Mouse (Mus musculus) T-helper 1 cell (primary cell): ENCODE results near the gene Tmc6.
"Not testable (repeated sequence)": the region's sequence is repeated elsewhere in the genome, so short reads cannot be mapped to it uniquely, and the experiment has no call there.

Experiments used
- in situ Hi-C: fragments of 300-600 bp; cut with MboI, MseI; formaldehyde crosslinking; loops from one replicate; pipeline ENCODE4 v1.15.1; 2025; ENCODE audit warnings: high pct_unique_total_duplicates

Gene Tmc6

DNA sequence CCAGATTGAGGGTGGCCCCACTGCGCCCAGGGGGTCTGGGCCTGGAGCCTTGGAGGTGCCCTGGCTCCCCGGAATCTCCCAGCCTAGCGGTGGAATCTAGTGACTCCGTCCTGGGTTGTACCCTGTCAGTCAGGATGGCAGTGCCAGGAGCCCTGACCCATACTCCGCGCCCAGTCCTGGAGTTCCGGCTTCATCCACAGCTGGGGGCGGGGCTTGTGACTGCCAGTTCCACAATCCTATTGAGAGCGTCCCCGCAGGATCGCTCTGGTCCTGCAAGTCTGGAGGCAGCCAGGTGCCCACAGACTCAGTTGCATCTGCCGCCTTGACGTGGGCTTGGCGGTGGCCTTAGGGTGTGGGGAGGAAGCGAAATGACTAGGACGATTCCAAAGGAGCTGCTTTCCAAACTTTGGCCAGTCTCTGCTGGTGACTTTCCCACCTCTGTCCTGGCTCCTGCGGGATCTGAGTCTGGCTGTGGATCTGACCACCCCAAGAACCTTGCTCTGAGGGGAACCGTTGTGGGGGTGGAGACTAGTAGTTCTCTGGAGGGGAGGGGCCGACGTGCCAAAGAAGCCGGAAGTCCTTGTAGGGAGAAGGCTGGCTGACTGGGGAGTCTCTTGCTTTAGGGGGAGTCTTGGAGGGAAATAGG lies 28.5 kb upstream of the Tmc6 start:
- in situ Hi-C loops, result no loop called here

- in situ Hi-C loops, result loop anchor here (10.0 kb wide), 1 partner anchor 395 kb away; no protein-coding TSS in a partner anchor
Measured at GRCm38 (mm10) chr11:117809407-117810311, 27.7 kb upstream of the Tmc6 start, which contains the start of the genes Gm20708 and Syngr2. Gm20708 (plus strand) TSS chr11:117809668. Syngr2 (plus strand) TSS chr11:117809668.

- in situ Hi-C loops, result loop anchor here (10.0 kb wide), 1 partner anchor 392 kb away; no protein-coding TSS in a partner anchor
Measured at GRCm38 (mm10) chr11:117806781-117807180, 24.8 kb upstream of the Tmc6 start.

GRCm38 (mm10) chr11:117803166-117803688 lies 21.2 kb upstream of the Tmc6 start:
- in situ Hi-C loops, result loop anchor here (10.0 kb wide), 1 partner anchor 388 kb away; no protein-coding TSS in a partner anchor

- in situ Hi-C loops, result loop anchor here (10.0 kb wide), 1 partner anchor 387 kb away; no protein-coding TSS in a partner anchor
Measured at GRCm38 (mm10) chr11:117801650-117802049, 19.7 kb upstream of the Tmc6 start.

GRCm38 (mm10) chr11:117800038-117800437 lies 18.0 kb upstream of the Tmc6 start:
- in situ Hi-C loops, result loop anchor here (10.0 kb wide), 1 partner anchor 385 kb away; no protein-coding TSS in a partner anchor

DNA sequence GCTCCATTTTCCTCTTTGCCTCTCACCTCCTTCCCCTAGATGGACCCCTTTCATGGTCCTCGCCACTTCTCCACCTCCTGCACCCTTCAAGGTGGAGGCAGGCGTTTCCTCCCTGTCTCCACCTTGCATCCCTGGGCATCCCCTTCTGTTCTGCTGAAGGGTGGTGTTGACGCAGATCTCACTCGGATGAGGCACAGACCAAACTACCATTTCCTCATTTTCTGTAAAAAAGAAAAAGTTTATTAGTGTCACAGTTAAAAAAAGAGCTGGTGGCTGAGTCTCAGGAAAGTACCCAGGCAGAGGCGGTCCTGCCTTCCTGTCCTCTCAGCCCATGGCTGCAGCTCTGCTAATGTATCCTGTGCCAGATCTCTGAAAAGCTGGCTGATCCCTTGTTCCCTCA lies 17.2 kb upstream of the Tmc6 start:
- in situ Hi-C loops, result no loop called here

- in situ Hi-C loops, result no loop called here
Measured at GRCm38 (mm10) chr11:117798160-117798541, 16.2 kb upstream of the Tmc6 start.

DNA sequence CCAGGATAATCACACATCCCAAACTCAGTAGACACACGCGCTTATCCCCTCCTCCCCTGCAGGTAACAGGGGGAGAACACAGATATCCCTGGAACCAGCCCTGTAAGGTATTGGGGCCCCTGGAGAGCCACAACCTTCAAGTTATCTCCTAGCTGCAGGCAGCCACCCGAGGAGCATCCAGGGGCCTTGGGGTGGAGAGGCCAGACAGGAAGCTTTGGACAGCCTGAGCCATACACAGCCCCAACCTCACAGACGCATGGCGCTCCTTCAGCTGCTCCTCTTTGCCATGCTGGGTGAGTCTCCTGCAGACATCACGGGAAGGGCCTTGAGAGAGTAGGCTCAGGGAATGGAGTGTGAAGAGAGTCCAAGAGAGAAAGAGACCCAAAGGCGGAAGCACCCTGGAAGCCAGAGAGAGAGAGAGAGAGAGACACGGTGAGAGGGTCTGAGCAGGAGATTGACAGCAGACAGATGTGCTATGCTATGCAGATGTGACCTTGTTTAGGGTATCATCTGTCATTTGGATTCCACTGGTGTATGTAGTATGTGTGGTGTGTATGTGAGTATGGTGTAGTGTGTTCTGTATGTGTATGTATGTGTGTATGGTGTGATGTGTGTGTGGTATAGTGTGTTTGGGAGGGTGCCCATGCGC lies 15.6 kb upstream of the Tmc6 start, which contains the start of gene 6030468B19Rik:
Gene 6030468B19Rik, plus strand, starts transcription at position 150 of the 649 bp plus-strand sequence.
- in situ Hi-C loops, result no loop called here

- in situ Hi-C loops, result no loop called here
Measured at GRCm38 (mm10) chr11:117796954-117797353, 15.0 kb upstream of the Tmc6 start.

DNA sequence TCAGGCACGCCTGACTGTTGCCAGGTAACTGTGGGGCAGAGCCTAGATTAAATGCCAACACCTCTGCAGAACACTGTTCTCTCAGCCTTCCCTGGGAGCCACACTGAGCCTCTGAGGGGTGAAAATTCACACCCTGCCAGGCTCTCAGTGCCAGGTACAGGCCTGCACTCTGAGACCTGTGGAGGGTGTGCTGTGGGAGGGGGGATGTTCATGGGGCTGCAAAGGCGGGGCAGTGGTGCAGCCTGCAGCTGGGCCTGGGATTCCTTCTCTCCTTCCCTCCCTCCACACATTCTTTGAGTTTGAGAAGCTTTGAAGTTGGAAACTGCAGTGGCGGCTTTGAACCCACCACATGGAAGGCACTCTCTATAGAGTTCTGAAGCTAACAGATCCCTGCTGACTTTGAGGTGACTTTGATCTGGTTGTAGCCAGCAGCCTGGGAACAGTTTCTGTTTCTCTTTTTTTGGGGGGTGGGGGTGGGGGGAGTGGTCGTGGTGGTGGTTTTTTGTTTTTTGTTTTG lies 12.1 kb upstream of the Tmc6 start:
- in situ Hi-C loops, result no loop called here

DNA sequence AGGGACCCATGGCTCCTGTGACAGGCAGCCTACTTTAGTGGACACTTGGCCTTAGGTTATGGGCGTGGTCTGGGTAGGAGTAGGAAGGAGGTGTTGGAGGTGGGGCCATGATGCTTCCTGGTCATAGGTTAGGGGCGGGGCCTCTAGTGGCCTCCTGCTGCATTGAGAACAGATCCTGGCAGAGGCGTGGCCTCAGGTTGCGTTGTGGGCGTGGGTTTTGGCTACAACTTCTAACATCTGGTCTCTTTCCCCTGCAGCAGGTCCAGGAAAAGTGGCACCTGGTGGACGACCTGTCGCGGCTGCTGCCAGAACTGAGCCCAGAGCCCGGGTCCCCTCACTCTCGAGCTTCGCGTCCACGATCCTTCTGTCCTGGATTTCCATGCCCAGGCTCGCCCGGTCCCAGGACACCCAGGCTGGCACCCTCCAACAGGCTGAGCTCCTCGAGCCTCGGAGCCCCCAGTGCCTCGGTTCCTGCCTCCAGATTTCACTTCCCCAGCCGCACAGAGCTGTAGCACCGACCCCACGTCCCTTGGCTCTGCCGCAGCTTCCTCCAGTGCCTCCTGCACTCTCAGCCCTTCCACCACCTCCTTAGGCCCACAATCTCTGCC lies 10.4 kb upstream of the Tmc6 start:
- in situ Hi-C loops, result no loop called here

DNA sequence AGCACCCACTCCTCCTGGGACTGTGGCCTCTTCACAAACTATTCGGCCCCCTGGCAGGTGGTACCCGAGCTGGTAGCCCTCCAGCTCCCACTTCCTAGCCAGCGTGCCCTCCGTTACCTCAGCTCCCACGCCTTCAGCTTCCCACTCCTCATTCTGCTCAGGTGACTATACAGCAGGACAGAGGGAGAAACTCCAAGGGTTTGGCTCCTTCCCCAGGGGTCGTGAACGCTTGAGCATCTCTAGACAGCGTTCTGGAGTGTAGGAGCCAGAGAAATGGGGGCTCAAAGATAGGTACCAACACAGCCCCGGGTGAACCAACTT lies 9.4 kb upstream of the Tmc6 start:
- in situ Hi-C loops, result no loop called here

GRCm38 (mm10) chr11:117790703-117791440 lies 8.9 kb upstream of the Tmc6 start:
- in situ Hi-C loops, result no loop called here

DNA sequence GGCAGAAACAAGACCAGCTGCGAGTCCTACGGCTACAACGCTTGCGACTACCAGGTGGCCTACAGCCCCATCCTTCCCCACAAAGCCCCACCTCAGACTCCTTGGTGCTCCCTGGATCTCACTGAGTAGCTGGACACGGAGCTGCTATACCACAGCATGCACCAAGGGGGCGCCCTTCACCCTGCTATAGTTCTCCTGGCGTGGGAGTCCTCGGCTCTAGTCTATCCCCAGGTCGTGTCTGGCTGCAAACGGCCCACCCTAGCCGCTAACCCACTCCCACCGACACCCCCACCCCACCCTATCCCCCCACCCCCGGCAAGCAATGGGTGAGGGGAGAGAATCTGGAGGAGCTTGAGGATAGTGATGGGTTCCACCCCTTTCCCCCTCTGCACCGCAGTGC lies 8.3 kb upstream of the Tmc6 start:
- in situ Hi-C loops, result no loop called here

DNA sequence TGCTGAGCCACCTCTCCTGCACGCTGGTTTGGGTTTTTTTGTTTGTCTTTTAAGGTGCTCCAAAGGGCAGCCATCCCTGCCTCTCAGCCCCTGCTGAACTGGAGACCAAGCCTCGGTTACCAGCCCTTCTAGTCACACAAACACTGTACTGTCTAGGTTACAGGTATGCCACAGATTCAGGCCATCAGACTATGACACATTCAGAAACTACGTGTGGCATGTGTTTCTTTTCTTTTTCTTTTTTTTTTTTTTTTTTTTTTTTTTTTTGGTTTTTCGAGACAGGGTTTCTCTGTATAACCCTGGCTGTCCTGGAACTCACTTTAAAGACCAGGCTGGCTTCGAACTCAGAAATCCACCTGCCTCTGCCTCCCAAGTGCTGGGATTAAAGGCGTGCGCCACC lies 6.5 kb upstream of the Tmc6 start:
- in situ Hi-C loops, result not testable (repeated sequence)

GRCm38 (mm10) chr11:117786294-117786693 lies 4.3 kb upstream of the Tmc6 start:
- in situ Hi-C loops, result no loop called here

- in situ Hi-C loops, result no loop called here
Measured at GRCm38 (mm10) chr11:117783683-117784309, 1.8 kb upstream of the Tmc6 start.

DNA sequence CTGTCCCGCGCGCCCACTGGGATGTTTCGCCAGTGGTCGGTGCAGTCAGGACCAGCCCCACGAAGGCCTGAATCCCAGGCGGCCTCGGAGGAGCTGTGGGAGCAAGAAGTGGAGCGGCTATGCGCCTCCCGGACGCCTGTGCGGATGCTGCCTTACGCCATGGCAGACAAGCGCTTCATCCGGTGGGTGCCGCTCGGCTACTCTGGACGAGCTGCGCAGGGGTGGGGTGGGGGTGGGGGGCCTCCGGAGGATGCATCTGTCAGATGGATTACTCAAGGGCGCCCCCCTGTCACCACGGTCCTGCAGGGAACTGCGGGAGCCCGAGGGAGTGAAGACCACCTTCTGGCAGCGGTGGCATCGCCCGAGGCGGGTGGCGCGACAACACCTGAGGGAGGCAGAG lies 1.1 kb upstream of the Tmc6 start:
- in situ Hi-C loops, result no loop called here

DNA sequence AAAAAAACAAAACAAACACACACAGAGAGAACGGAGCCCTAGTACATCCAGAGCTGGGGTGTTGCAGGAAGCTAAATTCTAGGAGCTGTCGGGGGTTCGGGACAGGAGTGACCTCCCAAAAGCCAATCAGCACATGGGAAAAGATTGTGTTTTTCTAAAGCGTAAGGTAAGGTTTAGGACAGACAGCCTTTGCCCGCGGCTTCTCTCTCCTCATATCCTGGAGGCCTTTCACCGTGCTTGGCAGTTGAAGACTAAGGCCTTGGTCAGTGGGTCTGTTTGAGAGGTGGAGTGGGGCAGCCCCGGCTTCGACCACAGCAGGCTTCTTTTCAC lies 672 bp upstream of the Tmc6 start:
- in situ Hi-C loops, result no loop called here
